Mouse (Mus musculus): ENCODE results near the gene Scimp. TPM values are rescaled to one million over a fixed set of nuclear protein-coding genes. Genes with fewer than 3 reads are reported as not detected.

Scimp gene
- polyA plus RNA-seq, 1 experiment from 2014 or later, result 0.50 TPM

GRCm38 (mm10) chr11:70806697-70807096 is 5.7 kb downstream of the Scimp start:
- H3K27ac ChIP-seq (replicated peaks; ENCODE audit: low read depth, low read length), result no peak overlapping the region

GRCm38 (mm10) chr11:70805641-70806175 is 6.7 kb downstream of the Scimp start:
- H3K4me1 ChIP-seq (ENCODE audit: control insufficient read depth, insufficient read depth, low read length), result no peaks in the 10 kb centered on the region
- no peak overlapping the region for H3K4me3 ChIP-seq (ENCODE audit: low read depth, low read length)
- ATAC-seq (ENCODE audit: low read depth) (no peak), DNase-seq (ENCODE audit: low spot score) (no peak)
- no peak overlapping the region for H3K27ac ChIP-seq (replicated peaks; ENCODE audit: low read depth, low read length)
- H3K4me2 ChIP-seq (ENCODE audit: low read depth, low read length), result no peak overlapping the region
- H3K27me3 ChIP-seq (replicated peaks; ENCODE audit: control insufficient read depth, insufficient read depth, low read length), result no peaks in the 10 kb centered on the region
- WGBS, result 83% methylated on average over 8 of the region's 8 CpGs
- no peaks in the 10 kb centered on the region for H3K9me3 ChIP-seq (ENCODE audit: control insufficient read depth, low read length)
- H3K9ac ChIP-seq (ENCODE audit: low read depth, low read length), result no peak overlapping the region
- H3K36me3 ChIP-seq (ENCODE audit: control insufficient read depth, insufficient read depth, low read length), result no peaks in the 10 kb centered on the region

More at GRCm38 (mm10) chr11:70806697-70807096, 5.7 kb downstream of the Scimp start:
- H3K9me3 ChIP-seq (ENCODE audit: control insufficient read depth, low read length), result no peaks in the 10 kb centered on the region
- no peak for ATAC-seq (ENCODE audit: low read depth)
- DNase-seq (ENCODE audit: low spot score), result no peak
- H3K4me1 ChIP-seq (ENCODE audit: control insufficient read depth, insufficient read depth, low read length), result no peaks in the 10 kb centered on the region
- no peak overlapping the region for H3K9ac ChIP-seq (ENCODE audit: low read depth, low read length)
- H3K27me3 ChIP-seq (replicated peaks; ENCODE audit: control insufficient read depth, insufficient read depth, low read length), result no peaks in the 10 kb centered on the region
- no peak overlapping the region for H3K4me3 ChIP-seq (ENCODE audit: low read depth, low read length)
- no peak overlapping the region for H3K4me2 ChIP-seq (ENCODE audit: low read depth, low read length)
- H3K36me3 ChIP-seq (ENCODE audit: control insufficient read depth, insufficient read depth, low read length), result no peaks in the 10 kb centered on the region
- 89% methylated on average over 4 of the region's 4 CpGs for WGBS

DNA sequence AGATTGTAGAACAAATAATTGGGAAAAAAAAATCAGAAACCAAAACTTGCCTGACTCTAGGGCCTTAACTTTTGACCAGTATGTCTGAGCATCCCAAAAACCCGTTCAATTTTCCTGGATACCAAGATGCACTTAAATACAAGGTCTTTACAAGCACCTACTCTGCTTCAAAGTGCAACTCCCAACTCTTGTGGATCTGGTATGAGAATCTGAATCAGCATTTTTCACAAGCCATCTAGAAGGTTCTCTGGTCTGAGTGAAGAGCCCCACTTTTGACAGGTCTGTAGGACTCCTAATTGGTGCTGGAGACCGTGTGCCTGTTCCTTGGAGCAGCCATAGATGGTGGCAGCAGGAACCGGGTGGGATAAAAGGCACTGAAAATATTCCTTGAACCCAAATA is 8.0 kb downstream of the Scimp start:
- H3K36me3 ChIP-seq (ENCODE audit: control insufficient read depth, insufficient read depth, low read length), result no peaks in the 10 kb centered on the region
- H3K9me3 ChIP-seq (ENCODE audit: control insufficient read depth, low read length), result no peaks in the 10 kb centered on the region
- no peak overlapping the region for H3K4me2 ChIP-seq (ENCODE audit: low read depth, low read length)
- H3K27ac ChIP-seq (replicated peaks; ENCODE audit: low read depth, low read length), result no peak overlapping the region
- H3K4me3 ChIP-seq (ENCODE audit: low read depth, low read length), result no peak overlapping the region
- 86% methylated on average over 3 of the region's 3 CpGs for WGBS
- H3K9ac ChIP-seq (ENCODE audit: low read depth, low read length), result no peak overlapping the region
- no peaks in the 10 kb centered on the region for H3K4me1 ChIP-seq (ENCODE audit: control insufficient read depth, insufficient read depth, low read length)
- DNase-seq (ENCODE audit: low spot score) (no peak), ATAC-seq (ENCODE audit: low read depth) (no peak)
- no peaks in the 10 kb centered on the region for H3K27me3 ChIP-seq (replicated peaks; ENCODE audit: control insufficient read depth, insufficient read depth, low read length)

GRCm38 (mm10) chr11:70803711-70804200 is 8.6 kb downstream of the Scimp start:
- no peak overlapping the region for H3K9ac ChIP-seq (ENCODE audit: low read depth, low read length)
- no peaks in the 10 kb centered on the region for H3K27me3 ChIP-seq (replicated peaks; ENCODE audit: control insufficient read depth, insufficient read depth, low read length)
- H3K9me3 ChIP-seq (ENCODE audit: control insufficient read depth, low read length), result no peaks in the 10 kb centered on the region
- ATAC-seq (ENCODE audit: low read depth), result no peak
- H3K36me3 ChIP-seq (ENCODE audit: control insufficient read depth, insufficient read depth, low read length), result no peaks in the 10 kb centered on the region
- H3K4me1 ChIP-seq (ENCODE audit: control insufficient read depth, insufficient read depth, low read length), result no peaks in the 10 kb centered on the region
- H3K4me2 ChIP-seq (ENCODE audit: low read depth, low read length), result no peak overlapping the region
- no peak overlapping the region for H3K27ac ChIP-seq (replicated peaks; ENCODE audit: low read depth, low read length)
- DNase-seq (ENCODE audit: low spot score), result no peak
- 82% methylated on average over 6 of the region's 6 CpGs for WGBS
- H3K4me3 ChIP-seq (ENCODE audit: low read depth, low read length), result no peak overlapping the region

- Histone ChIP-seq H3K27ac (replicated peaks; ENCODE audit: low read depth, low read length) (no peak overlapping the region), H3K36me3 (ENCODE audit: control insufficient read depth, insufficient read depth, low read length) (no peaks in the 10 kb centered on the region), H3K4me1 (ENCODE audit: control insufficient read depth, insufficient read depth, low read length) (no peaks in the 10 kb centered on the region), H3K9ac (ENCODE audit: low read depth, low read length) (no peak overlapping the region), H3K4me2 (ENCODE audit: low read depth, low read length) (no peak overlapping the region), H3K27me3 (replicated peaks; ENCODE audit: control insufficient read depth, insufficient read depth, low read length) (no peaks in the 10 kb centered on the region), H3K4me3 (ENCODE audit: low read depth, low read length) (no peak overlapping the region), H3K9me3 (ENCODE audit: control insufficient read depth, low read length) (no peaks in the 10 kb centered on the region)
- no peak for ATAC-seq (ENCODE audit: low read depth)
- DNase-seq (ENCODE audit: low spot score), result no peak
- WGBS, result 66% methylated on average over 2 of the region's 2 CpGs
Observed at GRCm38 (mm10) chr11:70802865-70803261, 9.5 kb downstream of the Scimp start.

DNA sequence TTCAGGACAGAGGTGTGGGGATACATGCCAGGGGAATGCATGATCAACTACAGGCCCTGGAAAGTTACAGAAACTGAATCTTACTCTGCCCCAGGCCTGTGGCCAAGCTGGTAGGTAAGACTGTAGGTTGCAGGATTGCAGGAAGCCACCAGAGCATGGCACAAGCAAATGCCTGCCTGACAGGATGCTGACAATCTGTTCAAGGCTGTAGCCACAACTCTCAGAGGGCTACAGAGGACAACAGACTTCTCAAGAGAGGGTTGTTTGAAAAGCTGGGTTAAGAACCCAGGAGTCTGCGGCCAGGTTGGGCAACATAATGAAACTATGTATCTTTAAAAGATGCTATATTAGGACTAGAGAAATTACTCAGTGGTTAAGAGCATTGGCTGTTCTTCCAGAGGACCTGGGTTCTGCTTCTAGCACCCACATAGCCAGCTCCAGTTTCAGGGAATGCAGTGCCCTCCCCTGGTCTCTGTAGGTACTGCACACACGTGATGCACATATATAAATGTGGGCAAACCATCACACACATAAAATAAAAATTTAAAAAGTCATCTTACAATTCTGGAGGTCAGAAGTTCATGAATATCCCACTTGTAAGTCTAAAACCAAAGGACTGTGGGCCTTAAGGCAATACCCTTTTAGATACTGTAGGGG is 10.1 kb downstream of the Scimp start:
- H3K9ac ChIP-seq (ENCODE audit: low read depth, low read length), result no peak overlapping the region
- no peaks in the 10 kb centered on the region for H3K36me3 ChIP-seq (ENCODE audit: control insufficient read depth, insufficient read depth, low read length)
- H3K4me2 ChIP-seq (ENCODE audit: low read depth, low read length), result no peak overlapping the region
- H3K27ac ChIP-seq (replicated peaks; ENCODE audit: low read depth, low read length), result no peak overlapping the region
- H3K4me3 ChIP-seq (ENCODE audit: low read depth, low read length), result no peak overlapping the region
- H3K27me3 ChIP-seq (replicated peaks; ENCODE audit: control insufficient read depth, insufficient read depth, low read length), result no peaks in the 10 kb centered on the region
- no peaks in the 10 kb centered on the region for H3K4me1 ChIP-seq (ENCODE audit: control insufficient read depth, insufficient read depth, low read length)
- DNase-seq (ENCODE audit: low spot score) (no peak), ATAC-seq (ENCODE audit: low read depth) (no peak)
- no peaks in the 10 kb centered on the region for H3K9me3 ChIP-seq (ENCODE audit: control insufficient read depth, low read length)
- 88% methylated on average over 2 of the region's 2 CpGs for WGBS

GRCm38 (mm10) chr11:70792409-70792808 is 20.0 kb downstream of the Scimp start:
- no peak overlapping the region for H3K4me2 ChIP-seq (ENCODE audit: low read depth, low read length)
- no peak for ATAC-seq (ENCODE audit: low read depth)
- no peaks in the 10 kb centered on the region for H3K9me3 ChIP-seq (ENCODE audit: control insufficient read depth, low read length)
- H3K4me1 ChIP-seq (ENCODE audit: control insufficient read depth, insufficient read depth, low read length), result no peaks in the 10 kb centered on the region
- no peak overlapping the region for H3K9ac ChIP-seq (ENCODE audit: low read depth, low read length)
- H3K36me3 ChIP-seq (ENCODE audit: control insufficient read depth, insufficient read depth, low read length), result no peaks in the 10 kb centered on the region
- no peak overlapping the region for H3K27ac ChIP-seq (replicated peaks; ENCODE audit: low read depth, low read length)
- WGBS, result 96% methylated on average over 1 of the region's 1 CpGs
- no peak for DNase-seq (ENCODE audit: low spot score)
- H3K27me3 ChIP-seq (replicated peaks; ENCODE audit: control insufficient read depth, insufficient read depth, low read length), result no peaks in the 10 kb centered on the region
- no peak overlapping the region for H3K4me3 ChIP-seq (ENCODE audit: low read depth, low read length)

DNA sequence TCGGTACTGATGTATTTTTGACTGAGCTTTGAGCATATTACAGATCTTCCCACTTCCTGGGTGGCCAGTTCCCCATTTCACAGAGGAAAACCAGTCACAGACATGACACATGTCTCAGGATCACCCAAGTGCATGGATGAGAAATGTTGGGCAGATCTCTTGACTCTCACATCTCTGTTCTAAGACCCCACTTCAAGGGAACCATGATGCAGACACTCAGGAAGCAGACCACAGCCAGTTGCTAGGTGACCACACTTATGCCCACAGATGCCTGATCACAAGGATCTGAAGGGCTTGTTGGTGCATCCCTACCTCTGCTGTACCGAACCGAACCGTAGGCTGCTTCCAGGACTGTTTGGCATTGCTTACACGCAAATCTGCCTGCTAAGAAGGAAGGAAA is 20.7 kb downstream of the Scimp start:
- no peak overlapping the region for H3K4me3 ChIP-seq (ENCODE audit: low read depth, low read length)
- H3K27ac ChIP-seq (replicated peaks; ENCODE audit: low read depth, low read length), result no peak overlapping the region
- H3K9ac ChIP-seq (ENCODE audit: low read depth, low read length), result no peak overlapping the region
- H3K27me3 ChIP-seq (replicated peaks; ENCODE audit: control insufficient read depth, insufficient read depth, low read length), result no peaks in the 10 kb centered on the region
- 84% methylated on average over 5 of the region's 5 CpGs for WGBS
- H3K9me3 ChIP-seq (ENCODE audit: control insufficient read depth, low read length), result no peaks in the 10 kb centered on the region
- no peaks in the 10 kb centered on the region for H3K4me1 ChIP-seq (ENCODE audit: control insufficient read depth, insufficient read depth, low read length)
- H3K4me2 ChIP-seq (ENCODE audit: low read depth, low read length), result no peak overlapping the region
- H3K36me3 ChIP-seq (ENCODE audit: control insufficient read depth, insufficient read depth, low read length), result no peaks in the 10 kb centered on the region
- no peak for DNase-seq (ENCODE audit: low spot score)
- no peak for ATAC-seq (ENCODE audit: low read depth)
